Mouse (Mus musculus) left cerebral cortex, postnatal 14 days (tissue): ENCODE data around the gene Adgrv1. TPM values are rescaled to one million over a fixed set of nuclear protein-coding genes. Genes with fewer than 3 reads are reported as not detected.

Experiments used
- microRNA-seq, 2 experiments: library from miRNA; unstranded; fragments of <30 nt; microRNA quantifications; one replicate each; pipeline ENCODE4 v1.2.0; 2022
- total RNA-seq, 2 experiments: library from RNA; stranded (reverse); gene quantifications; 2 replicates each; pipeline ENCODE4 v1.2.3; 2021

Adgrv1 gene
- total RNA-seq, 2 experiments from 2014 or later, result 1.7 to 1.8 TPM

Small RNA genes lying within 50 kb of the gene (microRNA-seq; reads per million reads assigned to microRNA genes)
- 0 reads per million in 2 experiments for gene Gm25241

Other genes with a start within 250 kb of the Adgrv1 start
- 10 to 100 TPM in 1 of 2 experiments, 1 to 10 TPM in 1; 9.7 to 10.9 TPM for gene Lysmd3, start 24.5 kb upstream of the Adgrv1 start, total RNA-seq
- 1 to 10 TPM; 2.5 to 3.9 TPM for gene Polr3g, start 77.9 kb upstream of the Adgrv1 start, total RNA-seq
- 10 to 100 TPM; 25.4 to 27.9 TPM for gene Mblac2, start 78.2 kb upstream of the Adgrv1 start, total RNA-seq
- 100 to 1,000 TPM; 152 to 161 TPM for gene Cetn3, start 149.9 kb upstream of the Adgrv1 start, total RNA-seq